Mouse (Mus musculus): ENCODE measurements at regions not wholly inside any gene's neighbourhood (a gene's known extent, or its start where the extent isn't known, plus 50 kb on each side); places are given as distances from the start of the nearest gene placed in this dataset.

DNA sequence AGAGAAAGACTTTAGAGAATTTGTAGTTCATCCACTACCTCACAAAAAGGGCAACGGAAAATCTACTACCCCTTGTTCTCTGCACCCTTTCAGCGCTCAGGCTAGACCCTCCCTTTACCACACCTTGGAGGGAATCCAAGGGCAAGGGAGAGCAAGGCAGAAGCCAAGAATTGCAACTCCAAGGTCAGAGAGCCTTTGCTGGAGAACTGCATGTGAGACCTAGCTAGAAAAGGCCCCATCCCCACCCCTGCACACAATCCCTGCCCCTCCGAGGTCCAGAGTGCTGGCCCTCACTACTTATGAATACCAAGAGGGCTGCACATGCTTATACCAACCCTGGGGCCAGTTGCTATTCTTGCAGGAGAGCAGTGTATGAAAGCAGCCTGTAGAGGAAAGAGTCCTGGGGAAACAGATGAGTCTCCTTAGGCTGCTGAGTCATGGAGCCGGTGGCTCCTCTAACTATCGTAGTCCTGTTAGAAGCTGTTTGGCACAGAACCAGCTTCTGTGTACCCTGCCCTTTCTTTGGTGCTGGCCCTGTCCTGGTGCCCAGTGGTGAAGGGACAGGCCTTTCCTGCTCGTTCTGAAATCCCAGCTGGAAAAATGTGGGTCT is 577.5 kb upstream of the Mki67 start:
- 48% methylated on average over 6 of the region's 6 CpGs for WGBS
- Histone ChIP-seq H3K36me3 (ENCODE audit: control insufficient read depth, insufficient read depth, low read length) (no peaks in the 10 kb centered on the region), H3K4me1 (ENCODE audit: control insufficient read depth in 2 of 2, insufficient read depth in 2 of 2, low read length in 2 of 2) (peaks cover 2 to 7% of the 10 kb centered on the region in 2 experiments; a peak in 3 of 4 replicates), H3K4me3 (ENCODE audit: control insufficient read depth in 1 of 2, insufficient read depth in 1 of 2, low read depth in 1 of 2, low read length in 2 of 2) (no peak overlapping the region), H3K27ac (replicated peaks in 1 of 2; ENCODE audit: control insufficient read depth in 1 of 2, insufficient read depth in 1 of 2, low read depth in 2 of 2, low read length in 2 of 2) (no peak overlapping the region), H3K27me3 (ENCODE audit: control insufficient read depth, insufficient read depth, low read length) (no peaks in the 10 kb centered on the region), H3K9ac (ENCODE audit: low read length) (no peak overlapping the region), H3K4me2 (ENCODE audit: low read length) (no peak overlapping the region), H3K9me3 (ENCODE audit: control insufficient read depth, low read length) (no peaks in the 10 kb centered on the region)
- ATAC-seq (ENCODE audit: insufficient number of reproducible peaks, insufficient read depth, low FRiP score, low read depth), result no peak

DNA sequence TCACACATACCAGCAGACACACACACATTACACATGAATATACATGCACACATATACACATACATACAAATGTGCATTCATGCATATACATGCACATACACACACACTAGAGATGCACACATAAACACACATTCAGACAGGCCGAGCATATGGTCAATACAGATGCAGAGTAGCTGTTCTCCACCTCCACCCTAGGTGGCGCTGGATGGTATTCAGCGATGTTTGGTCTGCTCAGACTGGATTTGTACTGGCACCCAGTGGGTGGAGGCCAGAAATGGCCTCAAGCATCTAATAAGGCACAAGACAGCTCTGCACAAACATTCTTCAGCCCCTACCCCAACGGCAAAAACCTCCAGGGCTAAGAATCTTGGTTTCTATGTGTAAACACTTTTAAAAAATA is 578.3 kb upstream of the Mki67 start:
- Histone ChIP-seq H3K27me3 (ENCODE audit: control insufficient read depth, insufficient read depth, low read length) (no peaks in the 10 kb centered on the region), H3K9ac (ENCODE audit: low read length) (no peak overlapping the region), H3K36me3 (ENCODE audit: control insufficient read depth, insufficient read depth, low read length) (no peaks in the 10 kb centered on the region), H3K9me3 (ENCODE audit: control insufficient read depth, low read length) (no peaks in the 10 kb centered on the region), H3K4me1 (ENCODE audit: control insufficient read depth in 2 of 2, insufficient read depth in 2 of 2, low read length in 2 of 2) (peaks cover 2 to 7% of the 10 kb centered on the region in 2 experiments; a peak in 3 of 4 replicates), H3K4me2 (ENCODE audit: low read length) (no peak overlapping the region), H3K27ac (replicated peaks in 1 of 2; ENCODE audit: control insufficient read depth in 1 of 2, insufficient read depth in 1 of 2, low read depth in 2 of 2, low read length in 2 of 2) (no peak overlapping the region), H3K4me3 (ENCODE audit: control insufficient read depth in 1 of 2, insufficient read depth in 1 of 2, low read depth in 1 of 2, low read length in 2 of 2) (no peak overlapping the region)
- WGBS, result 43% methylated on average over 4 of the region's 4 CpGs
- ATAC-seq (ENCODE audit: insufficient number of reproducible peaks, insufficient read depth, low FRiP score, low read depth), result no peak

DNA sequence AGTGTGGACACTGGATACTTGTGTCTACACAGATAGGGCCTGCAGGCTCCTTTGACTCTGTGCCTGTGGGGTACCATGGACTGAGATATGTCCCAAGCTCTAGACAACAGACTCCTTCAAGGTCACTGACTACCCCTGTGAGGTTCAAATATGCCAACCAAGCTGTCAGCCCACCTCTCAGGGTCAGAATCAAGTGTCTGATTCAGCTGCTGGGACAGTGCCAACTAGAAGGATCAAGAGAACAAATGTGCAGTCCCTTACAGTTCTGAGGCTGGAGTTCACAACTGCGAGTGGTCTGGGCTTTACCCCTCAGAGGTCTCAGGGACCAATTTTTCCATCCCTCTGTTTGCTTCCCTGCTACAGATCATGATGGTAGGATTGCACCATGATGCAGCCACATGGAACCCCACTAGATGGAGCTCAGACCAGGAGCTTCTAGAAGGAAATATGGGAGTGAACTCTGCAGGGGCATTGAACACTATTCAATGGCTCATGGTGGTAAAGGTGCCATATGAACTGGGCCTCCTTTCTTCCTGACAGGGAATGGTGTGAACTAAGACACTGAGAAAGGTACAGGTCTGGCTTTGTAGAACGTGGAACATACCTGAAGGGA is 581.8 kb upstream of the Mki67 start:
- Histone ChIP-seq H3K36me3 (ENCODE audit: control insufficient read depth, insufficient read depth, low read length) (no peaks in the 10 kb centered on the region), H3K4me2 (ENCODE audit: low read length) (no peak overlapping the region), H3K27me3 (ENCODE audit: control insufficient read depth, insufficient read depth, low read length) (no peaks in the 10 kb centered on the region), H3K27ac (replicated peaks in 1 of 2; ENCODE audit: control insufficient read depth in 1 of 2, insufficient read depth in 1 of 2, low read depth in 2 of 2, low read length in 2 of 2) (no peak overlapping the region), H3K9ac (ENCODE audit: low read length) (no peak overlapping the region), H3K4me3 (ENCODE audit: control insufficient read depth in 1 of 2, insufficient read depth in 1 of 2, low read depth in 1 of 2, low read length in 2 of 2) (no peak overlapping the region), H3K9me3 (ENCODE audit: control insufficient read depth, low read length) (no peaks in the 10 kb centered on the region), H3K4me1 (ENCODE audit: control insufficient read depth in 2 of 2, insufficient read depth in 2 of 2, low read length in 2 of 2) (peaks cover 2 to 7% of the 10 kb centered on the region in 2 experiments; a peak in 3 of 4 replicates)
- WGBS, result 61% methylated on average over 2 of the region's 2 CpGs
- ATAC-seq (ENCODE audit: insufficient number of reproducible peaks, insufficient read depth, low FRiP score, low read depth), result no peak

DNA sequence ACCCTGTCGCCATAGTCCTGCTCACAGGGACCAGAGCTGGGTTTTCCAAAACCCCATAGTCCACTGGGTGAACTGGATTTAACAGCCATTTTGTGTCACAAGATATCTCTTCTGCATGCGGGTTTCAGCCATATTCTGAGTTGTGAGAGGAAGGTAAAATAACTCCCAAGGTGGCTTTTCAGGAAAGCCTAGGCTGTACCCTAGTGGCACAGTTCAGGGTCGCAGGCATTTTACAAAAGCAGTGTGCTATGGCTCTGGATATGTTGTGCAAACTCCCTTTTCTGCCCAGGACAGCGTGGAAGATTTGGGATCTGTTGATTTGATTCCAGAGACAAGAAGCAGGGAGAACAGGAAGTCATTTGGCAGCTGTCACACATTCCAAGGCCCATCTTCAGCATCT is 588.3 kb upstream of the Mgmt start:
- no peaks in the 10 kb centered on the region for H3K36me3 ChIP-seq (ENCODE audit: control insufficient read depth, insufficient read depth, low read length)
- WGBS, result 67% methylated on average over 4 of the region's 4 CpGs
- H3K27ac ChIP-seq (replicated peaks in 1 of 2; ENCODE audit: control insufficient read depth in 1 of 2, insufficient read depth in 1 of 2, low read depth in 2 of 2, low read length in 2 of 2), result no peak overlapping the region
- no peaks in the 10 kb centered on the region for H3K9me3 ChIP-seq (ENCODE audit: control insufficient read depth, low read length)
- no peak overlapping the region for H3K4me2 ChIP-seq (ENCODE audit: low read length)
- H3K4me3 ChIP-seq (ENCODE audit: control insufficient read depth in 1 of 2, insufficient read depth in 1 of 2, low read depth in 1 of 2, low read length in 2 of 2), result no peak overlapping the region
- no peaks in the 10 kb centered on the region for H3K27me3 ChIP-seq (ENCODE audit: control insufficient read depth, insufficient read depth, low read length)
- H3K4me1 ChIP-seq (ENCODE audit: control insufficient read depth in 2 of 2, insufficient read depth in 2 of 2, low read length in 2 of 2), result no peaks in the 10 kb centered on the region; a peak in 1 of 4 replicates
- ATAC-seq (ENCODE audit: insufficient number of reproducible peaks, insufficient read depth, low FRiP score, low read depth), result no peak
- no peak overlapping the region for H3K9ac ChIP-seq (ENCODE audit: low read length)

DNA sequence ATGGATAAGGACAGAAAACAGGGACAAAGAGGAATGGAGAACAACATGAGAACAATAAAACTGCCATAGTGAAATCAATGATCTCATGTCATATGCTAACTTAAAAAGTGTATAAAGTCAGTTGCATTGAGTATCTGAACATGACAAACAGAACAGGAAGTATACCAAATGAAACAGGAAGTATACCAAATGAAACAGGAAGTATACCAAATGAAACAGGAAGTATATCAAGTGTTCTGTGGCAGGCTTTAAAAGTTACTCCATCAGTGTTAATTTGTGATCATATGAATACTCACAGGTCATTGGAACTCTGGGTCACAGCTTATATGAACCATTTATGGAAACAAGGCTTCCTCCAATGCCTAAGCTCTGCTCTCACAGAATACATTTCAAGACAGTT is 585.6 kb upstream of the Mgmt start:
- Histone ChIP-seq H3K9ac (ENCODE audit: low read length) (no peak overlapping the region), H3K4me1 (ENCODE audit: control insufficient read depth in 2 of 2, insufficient read depth in 2 of 2, low read length in 2 of 2) (no peaks in the 10 kb centered on the region; a peak in 1 of 4 replicates), H3K4me3 (ENCODE audit: control insufficient read depth in 1 of 2, insufficient read depth in 1 of 2, low read depth in 1 of 2, low read length in 2 of 2) (no peak overlapping the region), H3K27me3 (ENCODE audit: control insufficient read depth, insufficient read depth, low read length) (no peaks in the 10 kb centered on the region; the same call in 1 of the 2 replicates), H3K4me2 (ENCODE audit: low read length) (no peak overlapping the region), H3K27ac (replicated peaks in 1 of 2; ENCODE audit: control insufficient read depth in 1 of 2, insufficient read depth in 1 of 2, low read depth in 2 of 2, low read length in 2 of 2) (no peak overlapping the region), H3K36me3 (ENCODE audit: control insufficient read depth, insufficient read depth, low read length) (no peaks in the 10 kb centered on the region), H3K9me3 (ENCODE audit: control insufficient read depth, low read length) (no peaks in the 10 kb centered on the region)
- no peak for ATAC-seq (ENCODE audit: insufficient number of reproducible peaks, insufficient read depth, low FRiP score, low read depth)

DNA sequence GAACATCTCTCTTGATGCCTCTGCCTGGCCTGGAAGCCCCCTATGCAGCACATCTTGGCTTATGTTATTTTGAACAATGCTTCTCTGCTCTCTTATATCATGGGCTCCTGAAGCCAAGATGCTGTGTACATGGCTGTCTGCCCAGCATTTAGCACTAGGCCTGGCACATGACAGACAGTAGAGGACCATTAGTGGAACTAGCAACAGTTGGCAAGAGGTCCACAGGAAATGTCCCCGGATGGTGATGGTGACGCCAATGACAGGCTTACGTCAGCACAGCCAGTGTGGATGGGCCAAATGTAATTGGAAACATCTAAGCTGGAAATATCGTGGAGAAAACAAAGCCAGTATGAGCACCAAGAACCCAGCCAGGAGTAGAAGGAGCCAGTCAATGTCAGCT is 567.1 kb upstream of the Mgmt start:
- Histone ChIP-seq H3K36me3 (ENCODE audit: control insufficient read depth, insufficient read depth, low read length) (no peaks in the 10 kb centered on the region), H3K27me3 (ENCODE audit: control insufficient read depth, insufficient read depth, low read length) (no peaks in the 10 kb centered on the region), H3K27ac (replicated peaks in 1 of 2; ENCODE audit: control insufficient read depth in 1 of 2, insufficient read depth in 1 of 2, low read depth in 2 of 2, low read length in 2 of 2) (no peak overlapping the region), H3K9me3 (ENCODE audit: control insufficient read depth, low read length) (no peaks in the 10 kb centered on the region), H3K4me3 (ENCODE audit: control insufficient read depth in 1 of 2, insufficient read depth in 1 of 2, low read depth in 1 of 2, low read length in 2 of 2) (no peak overlapping the region), H3K9ac (ENCODE audit: low read length) (no peak overlapping the region), H3K4me2 (ENCODE audit: low read length) (no peak overlapping the region), H3K4me1 (ENCODE audit: control insufficient read depth in 2 of 2, insufficient read depth in 2 of 2, low read length in 2 of 2) (no peaks in the 10 kb centered on the region)
- no peak for ATAC-seq (ENCODE audit: insufficient number of reproducible peaks, insufficient read depth, low FRiP score, low read depth)
- WGBS, result 61% methylated on average over 4 of the region's 4 CpGs

DNA sequence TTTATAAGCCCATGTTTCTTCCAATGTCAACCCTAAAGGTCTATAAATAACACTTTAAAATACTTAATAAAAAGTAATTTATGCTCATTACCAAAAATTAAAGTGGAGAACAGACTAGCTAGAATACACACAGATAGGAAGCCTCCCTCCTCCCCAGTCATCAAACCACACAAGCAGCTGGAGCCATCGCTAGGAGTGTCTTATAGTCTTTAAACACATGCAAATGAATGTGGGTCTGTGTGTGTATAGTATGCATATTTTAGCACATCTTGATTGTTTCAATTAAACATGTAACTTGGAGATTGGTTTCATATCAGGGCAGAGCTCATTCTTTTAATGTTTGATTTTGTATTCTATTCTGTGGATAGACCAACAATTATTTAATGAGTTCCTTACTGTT is 564.0 kb upstream of the Mgmt start:
- H3K4me2 ChIP-seq (ENCODE audit: low read length), result no peak overlapping the region
- H3K4me1 ChIP-seq (ENCODE audit: control insufficient read depth in 2 of 2, insufficient read depth in 2 of 2, low read length in 2 of 2), result no peaks in the 10 kb centered on the region
- H3K27ac ChIP-seq (replicated peaks in 1 of 2; ENCODE audit: control insufficient read depth in 1 of 2, insufficient read depth in 1 of 2, low read depth in 2 of 2, low read length in 2 of 2), result no peak overlapping the region
- H3K9ac ChIP-seq (ENCODE audit: low read length), result no peak overlapping the region
- H3K9me3 ChIP-seq (ENCODE audit: control insufficient read depth, low read length), result no peaks in the 10 kb centered on the region
- WGBS, result 87% methylated on average over 1 of the region's 1 CpGs
- no peak for ATAC-seq (ENCODE audit: insufficient number of reproducible peaks, insufficient read depth, low FRiP score, low read depth)
- H3K36me3 ChIP-seq (ENCODE audit: control insufficient read depth, insufficient read depth, low read length), result no peaks in the 10 kb centered on the region
- no peaks in the 10 kb centered on the region for H3K27me3 ChIP-seq (ENCODE audit: control insufficient read depth, insufficient read depth, low read length)
- H3K4me3 ChIP-seq (ENCODE audit: control insufficient read depth in 1 of 2, insufficient read depth in 1 of 2, low read depth in 1 of 2, low read length in 2 of 2), result no peak overlapping the region

DNA sequence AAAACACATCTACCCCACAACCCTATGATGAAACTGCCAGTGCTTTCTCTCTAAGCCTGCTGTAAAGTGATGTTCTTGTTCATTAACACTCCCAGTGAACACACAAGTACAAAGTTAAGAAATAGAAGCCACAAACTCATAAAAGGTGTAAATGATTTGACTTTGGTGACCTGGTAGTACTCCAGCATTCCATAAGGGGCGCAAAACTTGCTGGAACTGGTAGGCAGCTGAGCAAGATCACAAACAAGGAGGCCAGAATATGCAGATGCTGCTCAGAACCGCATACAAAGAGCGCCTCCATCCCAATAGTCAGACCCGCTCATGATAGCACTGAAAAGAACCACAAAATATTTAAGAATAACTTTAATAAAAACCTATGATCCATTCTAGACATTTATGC is 561.6 kb upstream of the Mgmt start:
- no peak overlapping the region for H3K4me3 ChIP-seq (ENCODE audit: control insufficient read depth in 1 of 2, insufficient read depth in 1 of 2, low read depth in 1 of 2, low read length in 2 of 2)
- ATAC-seq (ENCODE audit: insufficient number of reproducible peaks, insufficient read depth, low FRiP score, low read depth), result no peak
- H3K9me3 ChIP-seq (ENCODE audit: control insufficient read depth, low read length), result no peaks in the 10 kb centered on the region
- no peaks in the 10 kb centered on the region for H3K36me3 ChIP-seq (ENCODE audit: control insufficient read depth, insufficient read depth, low read length)
- H3K27me3 ChIP-seq (ENCODE audit: control insufficient read depth, insufficient read depth, low read length), result no peaks in the 10 kb centered on the region
- no peak overlapping the region for H3K9ac ChIP-seq (ENCODE audit: low read length)
- no peak overlapping the region for H3K4me2 ChIP-seq (ENCODE audit: low read length)
- H3K4me1 ChIP-seq (ENCODE audit: control insufficient read depth in 2 of 2, insufficient read depth in 2 of 2, low read length in 2 of 2), result no peaks in the 10 kb centered on the region
- no peak overlapping the region for H3K27ac ChIP-seq (replicated peaks in 1 of 2; ENCODE audit: control insufficient read depth in 1 of 2, insufficient read depth in 1 of 2, low read depth in 2 of 2, low read length in 2 of 2)
- WGBS, result 46% methylated on average over 4 of the region's 4 CpGs

Measured in heart, embryonic 14.5 days (tissue).